Mouse (Mus musculus) C2C12 (cell line): ENCODE measurements around the gene Mboat2. TPM values are rescaled to one million over a fixed set of nuclear protein-coding genes. Genes with fewer than 3 reads are reported as not detected.

Experiments used
- H3K27me3 ChIP-seq: one replicate; pipeline ENCODE4 v1.6.1; 2011; ENCODE audit not compliant: control insufficient read depth, insufficient read depth, insufficient read length
- H3K36me3 ChIP-seq: one replicate; pipeline ENCODE4 v1.6.1; 2011; ENCODE audit not compliant: control insufficient read depth, insufficient read depth
- H3K4me3 ChIP-seq: one replicate; pipeline ENCODE4 v1.5.1; 2011; ENCODE audit warnings: mild to moderate bottlenecking, control low read depth; ENCODE audit not compliant: poor library complexity, insufficient read depth, severe bottlenecking
- H3K79me2 ChIP-seq: one replicate; pipeline ENCODE4 v1.6.1; 2011; ENCODE audit not compliant: control insufficient read depth, insufficient read depth
- H3K79me3 ChIP-seq: one replicate; pipeline ENCODE4 v1.6.1; 2011; ENCODE audit warnings: low read depth, control low read depth
- H3ac ChIP-seq: one replicate; pipeline ENCODE3; 2011; ENCODE audit warnings: low read depth; ENCODE audit not compliant: control insufficient read depth, insufficient read length
- CEBPB ChIP-seq: IDR thresholded peaks from one replicate; pipeline ENCODE4 v1.6.1; 2011; ENCODE audit warnings: low read depth, mild to moderate bottlenecking, control low read depth, moderate library complexity
- CTCF ChIP-seq: IDR thresholded peaks from one replicate; pipeline ENCODE4 v1.5.1; 2011; ENCODE audit not compliant: control insufficient read depth, insufficient read depth, insufficient read length
- FOSL1 ChIP-seq: IDR thresholded peaks from one replicate; pipeline ENCODE4 v1.8.0; 2011; ENCODE audit warnings: mild to moderate bottlenecking, low read length; ENCODE audit not compliant: poor library complexity, insufficient read depth, severe bottlenecking
- MAX ChIP-seq: IDR thresholded peaks from one replicate; pipeline ENCODE4 v1.6.1; 2011; ENCODE audit warnings: mild to moderate bottlenecking, control low read depth
- MYOD1 ChIP-seq: IDR thresholded peaks from one replicate; pipeline ENCODE4 v1.6.1; 2011; ENCODE audit warnings: low read depth; ENCODE audit not compliant: control insufficient read depth, insufficient read length
- MYOG ChIP-seq: IDR thresholded peaks from one replicate; pipeline ENCODE4 v1.6.1; 2011; ENCODE audit not compliant: control insufficient read depth, insufficient read length; ENCODE audit errors: extremely low read depth
- USF1 ChIP-seq: IDR thresholded peaks from one replicate; pipeline ENCODE4 v1.6.1; 2011; ENCODE audit warnings: low read depth, mild to moderate bottlenecking, control low read depth, moderate library complexity
- polyA plus RNA-seq: library from polyadenylated mRNA; unstranded; fragments of >200 nt; fragmentation: generic; extraction: Trizol; gene quantifications from one replicate; pipeline ENCODE4 v1.2.1, GENCODE M21; 2012; ENCODE audit warnings: missing spikeins

Mboat2 gene
- polyA plus RNA-seq, 1 experiment, result 3.7 TPM

GRCm38 (mm10) chr12:24897354-24897753, 66.7 kb downstream of the Mboat2 start:
- Histone ChIP-seq H3K4me3 (no peak overlapping the region), H3K79me3 (no peaks in the 10 kb centered on the region), H3ac (no peak overlapping the region), H3K79me2 (no peaks in the 10 kb centered on the region), H3K27me3 (no peaks in the 10 kb centered on the region), H3K36me3 (no peaks in the 10 kb centered on the region)
- TF ChIP-seq MYOD1, result no peak
- no peak for TF ChIP-seq MAX
- TF ChIP-seq CTCF, result no peak
- TF ChIP-seq MYOG, result no peak
- TF ChIP-seq FOSL1, result no peak
- TF ChIP-seq CEBPB, result no peak
- TF ChIP-seq USF1, result no peak

GRCm38 (mm10) chr12:24898226-24898625, 67.5 kb downstream of the Mboat2 start:
- Histone ChIP-seq H3K27me3 (no peaks in the 10 kb centered on the region), H3ac (no peak overlapping the region), H3K79me3 (no peaks in the 10 kb centered on the region), H3K4me3 (no peak overlapping the region), H3K36me3 (no peaks in the 10 kb centered on the region), H3K79me2 (no peaks in the 10 kb centered on the region)
- TF ChIP-seq MYOD1 (no peak), CTCF (no peak), MYOG (no peak), FOSL1 (no peak), USF1 (no peak), MAX (no peak)

GRCm38 (mm10) chr12:24899636-24900035, 69.0 kb downstream of the Mboat2 start:
- no peaks in the 10 kb centered on the region for H3K36me3 ChIP-seq
- H3ac ChIP-seq, result no peak overlapping the region
- H3K27me3 ChIP-seq, result no peaks in the 10 kb centered on the region
- TF ChIP-seq MAX (no peak), USF1 (no peak)
- H3K79me2 ChIP-seq, result no peaks in the 10 kb centered on the region
- H3K4me3 ChIP-seq, result no peak overlapping the region
- H3K79me3 ChIP-seq, result no peaks in the 10 kb centered on the region

GRCm38 (mm10) chr12:24902736-24903135, 72.1 kb downstream of the Mboat2 start:
- no peaks in the 10 kb centered on the region for H3K79me2 ChIP-seq
- no peaks in the 10 kb centered on the region for H3K27me3 ChIP-seq
- H3K79me3 ChIP-seq, result no peaks in the 10 kb centered on the region
- no peak overlapping the region for H3K4me3 ChIP-seq
- TF ChIP-seq FOSL1, result no peak
- no peak for TF ChIP-seq MAX
- no peak for TF ChIP-seq MYOD1
- H3K36me3 ChIP-seq, result no peaks in the 10 kb centered on the region
- H3ac ChIP-seq, result no peak overlapping the region

- TF ChIP-seq MAX (no peak), FOSL1 (no peak), CEBPB (no peak), MYOG (no peak), CTCF (no peak), USF1 (no peak), MYOD1 (no peak)
- Histone ChIP-seq H3ac (no peak overlapping the region), H3K79me2 (no peaks in the 10 kb centered on the region), H3K36me3 (no peaks in the 10 kb centered on the region), H3K79me3 (no peaks in the 10 kb centered on the region), H3K4me3 (no peak overlapping the region), H3K27me3 (no peaks in the 10 kb centered on the region)
Measured at GRCm38 (mm10) chr12:24907894-24908293, 77.2 kb downstream of the Mboat2 start.

GRCm38 (mm10) chr12:24909679-24910078, 79.0 kb downstream of the Mboat2 start:
- Histone ChIP-seq H3ac (no peak overlapping the region), H3K4me3 (no peak overlapping the region), H3K79me3 (no peaks in the 10 kb centered on the region), H3K36me3 (no peaks in the 10 kb centered on the region), H3K27me3 (no peaks in the 10 kb centered on the region), H3K79me2 (no peaks in the 10 kb centered on the region)
- TF ChIP-seq CTCF, result no peak
- TF ChIP-seq MYOD1, result no peak
- no peak for TF ChIP-seq FOSL1
- TF ChIP-seq MYOG, result no peak
- no peak for TF ChIP-seq CEBPB
- no peak for TF ChIP-seq MAX
- TF ChIP-seq USF1, result no peak
